Mouse (Mus musculus): ENCODE data around the gene Tgfbr3.
A peak's percentile ranks its signal among the peaks of the same experiment; 100 is the strongest.

Gene Tgfbr3

DNA sequence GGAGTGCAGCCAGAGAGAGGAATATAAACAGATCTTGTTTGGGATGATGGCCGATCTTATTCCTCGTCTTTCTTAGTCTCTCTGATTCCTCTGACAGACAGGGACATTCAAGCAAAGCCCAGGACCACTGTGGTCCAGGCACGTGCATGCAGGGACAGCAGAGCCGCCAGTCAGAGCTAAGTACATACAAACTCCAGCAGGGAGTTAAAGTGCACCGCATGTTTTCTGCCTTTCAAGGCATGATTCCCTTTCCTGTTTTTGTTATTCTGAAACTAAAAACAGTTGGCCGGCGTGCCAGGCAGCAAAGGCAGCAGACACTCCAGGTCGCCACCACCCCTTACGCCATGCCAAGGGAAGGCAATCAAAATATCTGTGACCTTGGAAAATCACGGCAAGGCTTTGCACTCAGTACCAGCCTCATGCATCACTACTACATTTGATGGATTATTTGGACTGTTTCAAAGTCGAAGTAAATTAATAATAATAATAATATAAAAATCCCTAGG lies 143.3 kb downstream of the Tgfbr3 start:
- peak; percentile 62 for DNase-seq (ENCODE audit: low spot score)

DNA sequence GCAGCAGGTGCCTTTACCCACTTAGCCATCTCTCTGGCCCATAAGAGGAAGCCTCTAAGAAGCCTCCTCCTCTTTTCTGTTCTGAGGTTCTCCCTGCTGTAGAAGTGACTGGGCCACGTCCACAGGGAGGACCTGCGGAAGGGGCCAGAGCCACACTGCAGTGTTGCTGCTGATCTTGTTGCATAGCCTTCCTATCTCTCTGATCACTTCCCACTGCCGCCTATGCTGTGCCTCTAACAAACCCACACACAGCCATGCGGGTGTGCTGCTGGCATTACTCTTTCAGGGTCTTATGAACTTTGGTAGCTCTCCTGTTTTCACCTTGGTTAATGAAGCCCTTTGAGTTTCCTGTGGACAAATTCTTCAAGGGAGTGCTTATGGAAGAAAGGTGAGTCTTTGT lies 144.3 kb downstream of the Tgfbr3 start:
- no peak for DNase-seq (ENCODE audit: low spot score)

DNA sequence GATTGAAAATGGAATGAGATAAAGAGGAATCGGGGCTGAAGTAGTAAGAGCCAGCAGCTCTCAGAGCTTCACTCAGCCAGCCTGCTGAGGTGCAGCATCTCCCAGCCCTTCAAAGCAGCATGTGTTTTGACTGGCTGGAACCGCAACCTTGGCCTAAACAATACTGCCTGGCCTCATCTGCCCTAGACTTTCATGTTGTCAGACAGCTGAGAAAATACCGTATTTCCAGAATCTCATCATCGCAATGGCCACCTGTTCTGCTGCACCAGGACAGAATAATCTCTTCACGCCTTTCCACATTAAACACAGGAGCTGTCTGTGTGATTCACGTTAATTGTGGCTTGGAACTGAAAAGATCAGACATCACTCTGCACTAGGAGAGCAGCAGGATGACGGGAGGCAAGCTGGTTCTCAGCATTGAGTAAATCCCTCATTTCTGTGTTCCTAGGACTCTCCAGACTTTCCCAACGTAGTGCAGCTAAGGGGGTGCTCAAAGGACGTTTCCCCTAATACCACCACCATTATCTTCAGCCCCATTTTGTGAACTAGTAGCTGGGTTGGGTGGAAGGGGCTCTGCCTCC lies 145.1 kb downstream of the Tgfbr3 start:
- DNase-seq (ENCODE audit: low spot score): peak; percentile 72

DNA sequence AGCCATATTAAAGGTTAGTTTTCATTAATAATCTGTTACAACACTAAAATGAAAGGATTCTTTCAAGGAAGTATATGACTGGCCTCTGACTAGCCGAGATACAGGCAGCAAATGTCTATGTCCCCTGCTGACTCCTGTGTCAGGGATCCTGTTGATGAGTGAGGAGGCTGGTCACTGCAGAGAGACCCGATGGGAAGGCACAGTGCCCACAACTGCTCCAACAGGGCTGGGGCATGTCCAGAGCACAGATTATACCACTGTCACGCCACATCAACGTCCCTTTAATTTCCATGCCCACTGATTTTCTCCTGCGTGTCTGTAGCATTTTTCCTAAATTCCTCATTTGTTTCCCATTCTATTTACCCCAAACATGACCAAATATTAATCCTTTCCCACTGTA lies 146.0 kb downstream of the Tgfbr3 start:
- DNase-seq (ENCODE audit: low spot score): no peak

DNA sequence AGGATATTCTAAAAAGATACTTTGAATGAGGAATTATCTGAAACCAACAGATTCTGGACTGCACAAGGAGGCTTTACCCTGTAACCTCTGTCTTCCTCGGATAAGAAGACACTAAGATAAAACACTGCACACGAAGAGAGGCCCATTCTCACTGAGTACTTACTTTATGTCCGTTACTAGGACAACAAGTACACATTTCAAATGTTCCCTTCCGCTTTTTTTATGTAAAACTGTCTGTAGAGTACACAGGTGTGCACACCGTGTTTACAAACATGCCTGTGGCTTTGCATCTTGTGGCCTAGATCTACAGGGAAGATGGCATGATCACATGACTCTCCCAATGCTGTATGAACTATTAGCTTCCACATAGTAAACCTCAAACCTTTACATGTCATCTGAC lies 146.6 kb downstream of the Tgfbr3 start:
- no peak for DNase-seq (ENCODE audit: low spot score)

DNA sequence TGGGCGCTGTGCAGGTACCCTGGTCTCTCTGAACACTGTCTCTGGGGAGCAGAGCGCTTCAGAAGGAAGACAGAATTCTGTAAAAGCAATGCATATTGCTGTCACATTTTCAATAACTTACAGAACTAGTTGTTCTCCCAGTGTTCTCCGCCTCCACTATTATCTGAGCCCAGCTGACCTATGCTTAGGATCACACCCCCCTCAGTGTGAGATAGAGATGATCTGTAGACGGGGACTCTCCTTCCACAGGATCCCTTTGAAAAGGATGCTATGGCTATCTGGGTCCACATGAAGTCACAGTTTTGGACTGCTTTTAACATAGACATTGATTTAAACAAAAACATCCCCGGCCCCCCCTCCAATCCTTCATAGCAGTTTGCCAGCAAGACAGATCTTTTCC lies 148.1 kb downstream of the Tgfbr3 start:
- DNase-seq (ENCODE audit: low spot score): no peak

DNA sequence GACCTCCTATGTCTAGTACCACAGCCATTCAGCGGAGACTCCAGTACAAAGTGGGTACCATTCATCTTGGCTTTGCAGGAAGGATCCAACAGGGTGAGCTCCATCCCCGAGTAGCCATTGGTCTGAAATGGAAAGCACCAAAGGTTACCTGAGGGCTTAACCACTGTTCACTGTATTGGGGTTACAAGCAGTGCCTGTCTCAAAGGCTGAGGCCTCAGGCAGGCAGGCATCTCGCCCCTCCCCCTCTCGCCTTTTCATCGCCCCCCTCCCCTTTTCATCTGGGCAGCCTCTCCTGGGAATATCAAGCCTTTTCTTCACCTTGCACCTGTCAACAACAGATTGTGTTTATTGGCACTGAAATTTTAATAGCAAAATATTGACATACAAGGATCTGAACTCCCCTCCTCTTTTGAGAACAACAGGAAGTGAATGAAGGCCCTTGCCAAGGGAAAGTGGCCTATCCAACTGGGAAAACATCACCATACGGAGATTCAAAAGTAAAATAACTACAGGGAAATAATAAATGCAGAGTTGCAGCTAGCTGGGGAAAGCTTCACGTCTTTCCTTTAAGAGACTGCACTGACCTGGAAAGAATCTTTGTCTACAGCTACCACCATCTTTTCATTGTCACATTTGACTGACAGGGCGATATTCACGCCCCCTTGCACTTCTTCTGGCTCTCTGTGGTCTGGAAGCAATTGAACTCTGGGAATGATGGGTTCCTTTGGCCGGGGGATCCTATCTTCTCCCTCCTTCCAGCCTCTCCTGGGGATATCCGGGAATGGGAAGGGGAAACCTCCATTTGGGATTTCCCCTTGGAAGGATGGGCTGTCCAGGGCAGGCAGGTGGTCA lies 149.4 kb downstream of the Tgfbr3 start:
- DNase-seq (ENCODE audit: low spot score): no peak

DNA sequence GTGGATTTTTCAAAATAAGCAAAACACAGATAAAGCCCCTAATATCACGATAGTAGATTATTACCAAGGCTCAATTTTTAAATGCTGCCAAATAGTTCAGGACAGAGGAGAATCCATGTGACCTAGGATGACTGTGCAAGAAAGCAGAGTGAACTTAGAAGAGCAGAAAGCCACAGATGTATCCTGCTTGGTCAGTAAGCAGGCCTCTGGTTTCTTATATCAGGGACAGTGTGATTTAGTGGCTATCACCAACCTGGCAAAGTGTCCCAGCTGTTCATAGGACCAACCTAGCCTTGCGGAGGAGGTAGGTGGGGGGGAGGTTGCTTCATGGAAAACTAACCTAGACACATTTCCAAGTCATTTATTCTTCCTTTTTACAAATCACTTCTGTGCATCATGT lies 156.1 kb downstream of the Tgfbr3 start:
- DNase-seq (ENCODE audit: low spot score): no peak

DNA sequence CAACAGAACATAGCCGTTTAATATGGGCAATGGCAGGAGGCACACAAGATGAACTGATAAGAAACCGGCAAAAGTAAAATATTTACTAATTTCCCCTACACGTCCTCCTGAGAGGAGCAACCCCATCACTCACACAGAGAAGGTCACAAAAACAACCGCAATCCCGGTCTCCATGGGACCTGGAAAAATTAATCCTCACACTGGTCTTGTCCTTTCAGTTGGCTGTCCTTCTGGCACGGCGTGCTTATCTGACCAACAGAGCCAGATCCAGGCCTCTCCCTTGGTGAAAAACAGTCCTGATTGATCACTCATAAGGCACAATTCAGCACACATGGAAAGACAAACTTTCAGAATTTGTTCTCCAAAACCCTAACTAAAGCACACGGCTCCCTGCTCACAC lies 157.2 kb downstream of the Tgfbr3 start:
- peak; percentile 56 for DNase-seq (ENCODE audit: low spot score)

DNA sequence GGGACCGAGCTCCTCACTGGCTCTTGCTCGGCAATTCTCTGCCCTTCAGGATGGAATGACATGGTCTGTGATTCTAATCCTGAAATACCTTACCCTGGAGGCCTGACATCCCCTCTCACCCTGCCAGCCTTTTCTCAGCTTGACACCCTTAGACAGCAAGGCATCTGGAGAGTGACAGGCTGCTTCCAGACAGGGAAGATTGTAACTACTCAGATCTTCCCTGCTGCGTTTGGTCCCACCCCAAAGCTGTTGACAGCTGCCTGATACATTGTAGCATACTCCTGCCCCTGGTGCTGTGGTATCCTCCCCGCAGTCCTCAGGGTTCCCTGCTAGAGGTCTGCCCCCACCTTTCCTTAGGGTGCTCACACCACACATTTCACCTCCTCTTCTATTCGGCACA lies 160.1 kb downstream of the Tgfbr3 start:
- no peak for DNase-seq (ENCODE audit: low spot score)

DNA sequence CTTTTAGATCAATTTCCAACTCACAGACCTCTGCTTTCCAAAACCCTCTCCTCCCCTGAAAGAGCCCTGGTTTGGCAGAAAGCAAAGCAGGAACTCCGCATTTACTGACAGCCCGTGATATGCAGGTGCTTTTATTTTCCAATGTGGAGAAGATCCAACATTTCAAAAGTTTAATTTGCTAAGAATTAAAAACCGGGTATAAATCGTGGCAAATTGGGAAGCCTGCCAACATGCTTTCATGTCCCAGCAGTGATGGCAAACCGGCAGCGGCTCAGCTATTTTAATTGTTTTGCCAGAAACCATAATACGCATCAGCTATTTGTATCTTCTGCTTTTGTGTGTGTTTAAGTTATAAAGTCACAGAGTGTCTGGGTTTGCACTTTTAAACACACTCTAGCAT lies 162.9 kb downstream of the Tgfbr3 start:
- DNase-seq (ENCODE audit: low spot score): no peak

DNA sequence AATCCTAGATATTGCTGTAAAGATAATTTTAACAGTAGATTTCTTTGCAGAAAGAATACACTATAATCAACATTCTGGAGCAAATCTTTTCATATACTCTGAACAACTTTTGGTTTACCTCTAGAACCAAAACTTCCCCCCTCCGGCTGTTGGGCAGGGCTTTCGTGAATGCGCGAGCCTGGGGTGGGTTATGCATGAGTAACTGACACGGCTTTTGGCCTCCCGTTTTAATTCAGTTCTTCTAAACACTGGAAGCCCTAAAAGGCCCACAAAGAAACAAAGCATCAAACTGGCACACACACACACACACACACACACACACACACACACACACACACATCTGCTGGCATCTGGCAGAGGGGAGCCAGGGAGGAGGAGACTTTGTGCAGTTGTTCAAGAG lies 164.3 kb downstream of the Tgfbr3 start:
- DNase-seq (ENCODE audit: low spot score): no peak

DNA sequence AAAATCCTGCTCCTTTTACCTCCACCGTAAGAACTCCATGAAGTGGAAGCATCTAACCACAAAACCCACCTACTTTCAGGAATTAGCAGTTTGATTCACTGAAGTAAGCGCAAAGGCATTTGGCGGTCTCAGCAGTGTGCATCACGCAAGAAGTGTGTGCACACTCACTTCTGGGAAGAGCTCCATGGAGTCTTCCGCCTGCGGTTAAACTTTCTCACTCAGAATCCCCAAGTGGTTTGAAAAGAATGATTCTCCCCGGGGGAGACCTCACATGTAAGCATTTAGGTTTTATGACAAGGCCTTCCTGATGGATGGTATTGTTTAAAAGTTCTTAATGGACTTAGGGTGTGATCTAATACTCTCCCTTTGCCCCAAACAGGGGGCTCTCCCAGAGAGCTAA lies 164.9 kb downstream of the Tgfbr3 start:
- DNase-seq (ENCODE audit: low spot score): no peak

DNA sequence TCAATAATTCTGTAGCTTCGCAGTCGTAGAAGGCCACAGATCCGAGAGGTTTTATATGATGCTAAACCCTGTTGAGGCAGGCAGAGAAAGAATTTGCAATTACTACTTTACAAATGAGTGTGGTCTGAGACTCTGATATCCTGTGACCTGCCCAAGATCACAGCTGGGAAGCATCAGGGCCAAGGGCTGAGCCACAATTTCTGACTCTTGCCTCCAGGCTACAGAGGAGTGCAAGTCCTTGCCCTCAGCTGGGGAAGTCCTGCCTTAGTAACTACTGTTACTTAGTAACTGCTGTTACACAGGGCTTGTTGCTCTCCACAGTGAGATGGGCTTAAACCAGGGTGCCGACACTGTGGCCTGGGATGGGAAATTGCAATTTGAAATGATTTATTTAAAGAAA lies 166.8 kb downstream of the Tgfbr3 start:
- no peak for DNase-seq (ENCODE audit: low spot score)

DNA sequence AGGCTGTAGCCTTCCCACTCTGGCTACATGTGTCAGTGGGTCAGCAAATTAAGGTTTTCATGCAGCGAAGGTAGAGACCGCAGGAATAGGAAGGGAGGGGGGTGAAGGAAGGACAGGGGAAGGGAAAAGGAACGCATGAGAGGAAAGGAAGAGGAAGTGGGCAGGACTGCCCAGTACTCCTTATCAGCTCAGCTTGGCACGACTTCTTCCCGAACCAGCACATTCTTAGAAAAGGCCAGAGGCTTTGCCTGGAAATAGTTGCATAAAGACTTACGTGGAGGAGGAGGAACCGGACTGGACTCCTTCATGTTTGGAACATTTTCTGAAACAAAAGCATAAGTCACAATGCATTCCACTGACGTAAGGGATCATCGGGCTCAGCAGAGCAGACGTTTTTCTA lies 168.3 kb downstream of the Tgfbr3 start:
- peak; percentile 32 for DNase-seq (ENCODE audit: low spot score)

DNA sequence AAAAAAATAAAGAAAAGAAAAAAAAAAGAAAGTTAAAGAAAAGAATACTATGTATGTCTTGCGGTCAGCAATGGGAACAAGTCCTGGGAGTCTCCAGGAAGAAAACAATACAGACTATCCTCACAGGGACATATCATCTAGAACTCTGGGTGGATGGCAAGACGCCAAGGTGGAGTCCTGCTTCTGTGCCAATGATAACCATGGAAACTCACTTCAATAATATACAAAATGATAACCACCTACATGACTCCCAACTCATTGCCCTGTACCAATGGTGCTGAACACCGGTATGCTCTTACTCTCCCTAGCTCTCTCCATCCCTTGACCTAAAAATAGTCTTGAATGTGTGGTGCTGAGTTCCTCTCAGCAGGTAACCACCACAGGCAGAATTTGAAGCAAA lies 168.8 kb downstream of the Tgfbr3 start:
- DNase-seq (ENCODE audit: low spot score): peak; percentile 52

DNA sequence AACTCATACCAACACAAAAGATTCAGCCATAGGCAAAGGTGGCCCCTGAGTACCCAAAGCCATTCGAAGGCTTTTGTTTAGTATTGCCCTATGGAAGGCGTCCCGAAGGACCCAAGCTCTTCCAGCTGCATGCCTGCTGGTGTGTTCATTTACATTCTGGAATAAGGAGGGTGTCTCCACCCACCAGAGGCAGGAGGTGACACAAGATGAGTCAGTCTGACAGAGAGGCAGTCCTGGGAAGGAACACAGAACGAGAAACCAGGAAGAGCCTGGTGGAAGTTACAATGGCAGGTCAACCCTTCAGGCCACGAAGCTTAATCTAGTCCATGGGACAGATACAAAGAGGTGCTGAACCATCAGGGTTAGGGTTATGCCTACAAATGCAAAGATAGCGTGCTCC lies 169.5 kb downstream of the Tgfbr3 start:
- DNase-seq (ENCODE audit: low spot score): no peak

DNA sequence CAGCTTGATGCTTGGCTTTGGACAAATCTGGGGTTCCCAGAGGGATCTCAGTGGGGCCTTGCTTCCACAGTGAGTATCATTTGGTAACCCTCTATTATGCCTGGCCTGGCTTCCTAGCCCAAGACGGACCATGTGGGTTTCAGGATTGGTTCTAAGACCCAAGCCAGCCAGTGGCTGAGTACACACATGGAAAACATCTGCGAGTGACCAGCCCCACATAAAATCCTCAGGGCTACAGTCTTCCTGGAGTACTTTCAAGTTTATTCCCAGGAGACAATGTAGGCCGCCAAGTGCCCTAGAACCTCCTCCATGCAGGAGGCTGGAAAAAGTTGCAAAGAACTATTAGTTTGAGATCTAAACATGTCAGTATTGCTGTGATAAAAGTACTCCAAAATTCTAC lies 172.6 kb downstream of the Tgfbr3 start:
- no peak for DNase-seq (ENCODE audit: low spot score)

DNA sequence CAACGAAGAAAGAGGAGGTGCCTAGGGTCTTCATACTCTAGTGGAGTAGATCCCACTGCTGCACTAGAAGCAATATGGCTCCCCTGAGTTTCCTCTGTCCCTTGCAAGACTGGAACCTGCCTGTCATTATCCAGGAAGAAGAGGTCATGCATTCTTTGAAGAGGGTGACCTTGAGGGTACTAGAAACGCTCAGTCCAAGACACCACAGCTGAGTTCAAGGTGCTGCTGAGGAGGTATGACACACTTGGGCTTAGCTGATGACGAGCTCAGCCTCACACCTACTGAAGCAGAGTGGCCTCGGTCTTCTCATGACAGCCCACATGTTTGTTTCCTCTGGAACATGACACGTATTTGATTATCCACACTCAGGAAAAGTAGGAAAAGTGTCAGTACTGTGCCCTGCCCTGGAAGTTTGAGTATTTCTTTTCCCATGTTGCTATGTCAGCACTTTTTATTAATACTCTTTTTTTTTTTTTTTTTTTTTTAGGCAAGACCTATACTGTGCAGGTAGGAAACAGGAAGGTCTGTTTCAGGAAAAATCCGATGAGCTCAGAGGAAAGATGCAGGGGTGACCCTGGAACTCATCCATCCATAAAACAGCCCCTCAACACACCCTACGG lies 176.7 kb downstream of the Tgfbr3 start:
- DNase-seq (ENCODE audit: low spot score): no peak

DNA sequence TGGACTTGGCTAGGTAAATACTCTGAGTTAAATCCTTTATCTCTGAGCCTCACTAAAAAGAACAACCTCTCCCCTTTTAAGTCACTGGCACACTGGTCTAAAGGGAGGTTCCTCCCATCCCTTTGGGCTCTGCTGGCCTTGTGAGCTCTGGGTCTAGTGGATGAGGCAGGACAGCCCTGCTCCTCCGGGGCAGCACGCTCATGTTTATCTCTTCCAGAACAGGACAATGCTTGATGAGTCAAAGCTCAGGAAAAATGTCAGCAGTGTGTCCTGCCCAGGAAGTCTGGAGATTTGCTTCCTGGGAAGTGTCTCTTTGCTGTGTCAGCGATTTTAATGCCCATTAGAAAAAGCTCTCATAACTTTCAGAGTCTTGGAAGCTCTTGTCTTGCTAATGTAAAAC lies 177.6 kb downstream of the Tgfbr3 start:
- DNase-seq (ENCODE audit: low spot score): peak; percentile 35

DNA sequence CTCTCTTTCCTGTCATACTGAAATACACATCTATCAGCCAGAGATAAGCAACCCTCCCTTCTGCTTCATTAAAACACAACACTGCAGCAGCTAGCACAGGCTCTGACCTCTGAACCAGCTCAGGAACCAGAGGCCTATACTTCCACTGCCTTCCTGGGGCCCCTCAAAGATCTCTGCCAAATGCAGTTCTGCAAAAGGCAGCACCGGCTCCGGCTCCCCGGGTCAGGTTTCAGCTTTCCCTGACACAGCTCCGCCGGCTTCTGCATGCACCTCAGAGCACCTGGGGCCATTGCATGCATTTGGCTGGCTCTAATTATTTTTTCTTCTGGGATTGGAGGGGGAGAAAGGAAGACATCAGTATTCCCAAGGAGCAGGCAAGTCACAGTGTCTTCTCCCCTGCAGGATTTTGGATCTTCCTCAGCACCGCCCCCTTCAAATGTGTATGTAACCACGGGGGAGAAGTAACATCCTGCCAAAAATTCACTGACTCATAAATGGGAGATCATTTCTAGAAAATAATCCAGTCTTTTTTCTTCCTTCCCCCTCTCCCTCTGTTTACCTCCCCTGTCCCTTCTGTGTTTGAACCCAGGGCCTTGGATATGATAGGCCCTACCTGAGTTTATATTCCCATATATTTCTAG lies 178.4 kb downstream of the Tgfbr3 start:
- DNase-seq (ENCODE audit: low spot score): no peak

DNA sequence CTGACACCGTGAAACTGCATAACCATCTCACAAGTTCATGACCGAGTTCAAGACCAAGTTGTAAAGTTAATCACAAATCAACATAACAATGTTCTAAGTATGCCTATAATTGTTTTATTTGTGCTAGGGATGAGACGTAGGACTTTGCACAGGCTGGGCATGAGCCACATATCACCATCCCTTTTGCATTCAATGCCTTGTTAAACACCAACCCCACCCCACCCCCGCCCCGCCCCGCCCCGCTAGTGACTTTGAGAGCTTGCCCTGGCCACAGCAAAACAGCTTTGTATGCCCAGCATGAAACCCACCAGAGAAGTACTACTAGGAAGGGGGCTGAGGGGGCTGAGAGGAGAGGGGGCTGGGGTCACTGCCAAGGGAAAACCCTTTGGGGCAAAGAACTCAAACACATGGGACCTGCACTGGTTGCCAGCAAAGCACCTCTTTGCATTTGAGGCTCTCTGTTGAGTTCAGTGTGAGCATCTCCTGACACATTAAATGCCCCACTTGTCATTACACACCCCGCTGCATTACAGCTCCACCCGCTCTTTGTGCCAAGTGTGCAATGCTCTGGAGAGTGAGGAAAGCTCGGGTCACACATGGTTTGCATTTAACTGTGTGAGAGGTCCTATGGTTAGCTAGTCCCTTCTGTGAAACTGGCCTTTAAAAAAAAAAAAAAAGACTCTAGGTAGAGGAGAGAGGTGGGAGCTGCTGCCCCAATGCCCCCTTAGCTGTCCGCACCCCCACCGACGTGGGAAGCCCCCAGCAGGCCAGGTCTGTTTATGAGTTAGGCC lies 179.1 kb downstream of the Tgfbr3 start:
- no peak for DNase-seq (ENCODE audit: low spot score)
